ENCODE assay signal across 16 mouse cellular contexts in the genomic region with DNA sequence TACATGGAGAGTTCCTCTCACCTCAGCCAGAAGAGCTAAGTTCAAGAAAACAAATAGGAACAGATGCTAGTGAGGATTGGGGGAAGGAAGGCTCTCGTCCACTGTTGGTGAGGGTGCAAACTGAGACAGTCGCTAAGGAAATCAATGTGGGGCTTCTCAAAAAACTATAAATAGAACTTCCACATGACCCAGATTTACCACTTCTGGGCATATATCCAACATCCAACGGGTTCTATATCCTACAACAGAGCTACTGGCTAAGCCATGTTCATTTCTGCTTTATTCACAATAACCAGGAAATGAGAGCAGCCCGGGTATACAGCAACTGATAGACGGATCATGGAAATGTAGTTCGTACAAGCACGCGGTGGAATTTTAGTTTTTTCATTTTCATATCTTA.
A peak's percentile ranks its signal among the peaks of the same experiment; 100 is the strongest.
DNase-seq lines count a peak whose midpoint lies in the region; ATAC-seq lines count a peak whose summit lies in the region.
"Had no signal": no experiment of that assay in that cellular context is flagged by ENCODE, and none has a peak within 500 bp of the region (broad histone marks: within the 10 kb centered on the region; RNA-seq: fewer than 3 reads in every experiment).

No protein-coding gene starts in this region.

- no peaks in the 10 kb centered on the region for H3K27me3 ChIP-seq in kidney, embryonic 16.5 days (ENCODE audit: insufficient read depth, low read length)
- no peaks in the 10 kb centered on the region for H3K27me3 ChIP-seq in intestine, embryonic 16.5 days (replicated peaks; ENCODE audit: control insufficient read depth, insufficient read depth, low read length)
- H3K27me3 ChIP-seq: embryonic facial prominence, embryonic 12.5 days; liver, embryonic 15.5 days had no signal

- no peak overlapping the region for H3K27ac ChIP-seq in kidney, embryonic 16.5 days (ENCODE audit: low read length)
- H3K27ac ChIP-seq in intestine, embryonic 16.5 days (ENCODE audit: low read length) = no peak overlapping the region
- H3K27ac ChIP-seq: embryonic facial prominence, embryonic 12.5 days; liver, embryonic 15.5 days had no signal

- H3K4me2 ChIP-seq in kidney, embryonic 16.5 days (replicated peaks; ENCODE audit: low read depth, low read length) = no peak overlapping the region
- H3K4me2 ChIP-seq in intestine, embryonic 16.5 days (ENCODE audit: low read depth, low read length) = no peak overlapping the region
- H3K4me2 ChIP-seq: embryonic facial prominence, embryonic 12.5 days; liver, embryonic 15.5 days; midbrain, embryonic 11.5 days had no signal

- no peaks in the 10 kb centered on the region for H3K9me3 ChIP-seq in kidney, embryonic 16.5 days (ENCODE audit: low read length)
- H3K9me3 ChIP-seq in intestine, embryonic 16.5 days (ENCODE audit: control insufficient read depth, low read length) = no peaks in the 10 kb centered on the region
- H3K9me3 ChIP-seq: embryonic facial prominence, embryonic 12.5 days; liver, embryonic 15.5 days had no signal

- ATAC-seq in kidney, embryonic 16.5 days (ENCODE audit: low FRiP score, low TSS enrichment) = peak; percentile 49; the same call in 1 of the 2 replicates
- no peak for ATAC-seq in intestine, embryonic 16.5 days

- WGBS in kidney, embryonic 16.5 days = 65% methylated on average over 8 of the region's 8 CpGs
- WGBS in intestine, embryonic 16.5 days = 62% methylated on average over 8 of the region's 8 CpGs

- no peaks in the 10 kb centered on the region for H3K4me1 ChIP-seq in kidney, embryonic 16.5 days (ENCODE audit: insufficient read depth, low read length)
- no peaks in the 10 kb centered on the region for H3K4me1 ChIP-seq in intestine, embryonic 16.5 days (ENCODE audit: control insufficient read depth, insufficient read depth, low read length)
- H3K4me1 ChIP-seq: embryonic facial prominence, embryonic 12.5 days; liver, embryonic 15.5 days had no signal

- H3K9ac ChIP-seq in kidney, embryonic 16.5 days (replicated peaks; ENCODE audit: low read length) = no peak overlapping the region
- H3K9ac ChIP-seq in intestine, embryonic 16.5 days (ENCODE audit: low read depth, low read length) = no peak overlapping the region
- H3K9ac ChIP-seq: embryonic facial prominence, embryonic 12.5 days; liver, embryonic 15.5 days had no signal

- peaks cover 6% of the 10 kb centered on the region; the same call in 1 of the 2 replicates for H3K36me3 ChIP-seq in kidney, embryonic 16.5 days (ENCODE audit: insufficient read depth, low read length)
- 0 out of 2 replicates have a peak, but pooled peaks cover 2% of the 10 kb centered on the region for H3K36me3 ChIP-seq in intestine, embryonic 16.5 days (ENCODE audit: control insufficient read depth, insufficient read depth, low read length)
- H3K36me3 ChIP-seq: embryonic facial prominence, embryonic 12.5 days; liver, embryonic 15.5 days had no signal

- no peak overlapping the region for H3K4me3 ChIP-seq in kidney, embryonic 16.5 days (ENCODE audit: low read length)
- no peak overlapping the region for H3K4me3 ChIP-seq in intestine, embryonic 16.5 days (ENCODE audit: low read length)
- H3K4me3 ChIP-seq: embryonic facial prominence, embryonic 12.5 days; liver, embryonic 15.5 days had no signal

- DNase-seq in cerebellum, postnatal 25 days = peak; percentile 25 to 27
- DNase-seq in cerebellum, adult 11 months = no peak
- no peak for DNase-seq in kidney, postnatal 14 days
- DNase-seq in retina, postnatal 1 day = peak; percentile 61
- no peak for DNase-seq in retina, embryonic 14.5 days (ENCODE audit: low spot score)
- peak; percentile 10 for DNase-seq in skeletal muscle tissue, adult 2 months (ENCODE audit: low read depth, low spot score)
- DNase-seq: adrenal gland, postnatal 25 days; B cell, adult 2 months; heart, postnatal 10 days; kidney, postnatal 10 days; right cerebral cortex, postnatal 4 days had no signal

Comparison
In these comparisons a context has a peak if more than half of its experiments do, and no peak if none do; other contexts are left out.
1. DNase-seq: peak in cerebellum, postnatal 25 days (2 of 2), retina, postnatal 1 day (single experiment) and skeletal muscle tissue, adult 2 months (single experiment); none in cerebellum, adult 11 months (single experiment), kidney, postnatal 14 days (single experiment) and retina, embryonic 14.5 days (single experiment).